Mouse (Mus musculus): Measurements from ENCODE around the gene Gm21293. TPM values are rescaled to one million over a fixed set of nuclear protein-coding genes. Genes with fewer than 3 reads are reported as not detected.
"Not testable (repeated sequence)": the region's sequence is repeated elsewhere in the genome, so short reads cannot be mapped to it uniquely, and the experiment has no call there.

Gene Gm21293
- not detected for total RNA-seq (2021)

GRCm38 (mm10) chr10:104142687-104143086, at the start of gene Gm21293:
Gm21293 (plus strand) TSS chr10:104142987.
- DNase-seq (ENCODE audit: low spot score in 2 of 2); intact Hi-C loops (cut with DNase I): not testable (repeated sequence)

GRCm38 (mm10) chr10:104110044-104110443, 32.7 kb upstream of the Gm21293 start:
- DNase-seq (ENCODE audit: low spot score in 2 of 2): no peak
- intact Hi-C loops (cut with DNase I): no loop called here

- intact Hi-C loops (cut with DNase I): no loop called here
- no peak for DNase-seq (ENCODE audit: low spot score in 2 of 2)
These were observed 24.5 kb upstream of the Gm21293 start for GRCm38 (mm10) chr10:104118312-104118711.

DNA sequence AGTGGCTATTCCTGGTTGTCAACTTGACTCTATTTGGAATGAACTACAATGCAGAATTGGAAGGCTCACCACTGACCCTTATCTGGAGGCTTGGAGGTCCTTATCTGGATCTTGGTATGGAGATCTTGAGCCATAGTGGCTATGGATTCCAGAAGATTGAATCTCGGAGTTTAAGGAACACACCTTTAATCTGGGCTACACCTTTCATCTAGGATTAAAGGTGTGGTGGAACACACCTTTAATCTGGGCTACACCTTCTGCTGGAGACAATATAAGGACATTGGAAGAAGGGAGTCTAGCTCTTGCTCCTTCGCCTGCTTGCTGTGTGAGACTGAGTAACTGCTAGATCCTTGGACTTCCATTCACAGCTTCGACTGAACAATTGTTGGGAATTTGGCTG, 8.4 kb downstream of the Gm21293 start, which contains the start of gene Gm6763:
Gm6763 (plus strand) TSS at position 301 of the 400 bp plus-strand sequence.
- DNase-seq (ENCODE audit: low spot score in 2 of 2); intact Hi-C loops (cut with DNase I): not testable (repeated sequence)

DNA sequence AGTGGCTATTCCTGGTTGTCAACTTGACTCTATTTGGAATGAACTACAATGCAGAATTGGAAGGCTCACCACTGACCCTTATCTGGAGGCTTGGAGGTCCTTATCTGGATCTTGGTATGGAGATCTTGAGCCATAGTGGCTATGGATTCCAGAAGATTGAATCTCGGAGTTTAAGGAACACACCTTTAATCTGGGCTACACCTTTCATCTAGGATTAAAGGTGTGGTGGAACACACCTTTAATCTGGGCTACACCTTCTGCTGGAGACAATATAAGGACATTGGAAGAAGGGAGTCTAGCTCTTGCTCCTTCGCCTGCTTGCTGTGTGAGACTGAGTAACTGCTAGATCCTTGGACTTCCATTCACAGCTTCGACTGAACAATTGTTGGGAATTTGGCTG, 16.9 kb downstream of the Gm21293 start, which contains the start of gene Gm8764:
Gm8764 (plus strand) TSS at position 301 of the 400 bp plus-strand sequence.
- DNase-seq (ENCODE audit: low spot score in 2 of 2); intact Hi-C loops (cut with DNase I): not testable (repeated sequence)

DNA sequence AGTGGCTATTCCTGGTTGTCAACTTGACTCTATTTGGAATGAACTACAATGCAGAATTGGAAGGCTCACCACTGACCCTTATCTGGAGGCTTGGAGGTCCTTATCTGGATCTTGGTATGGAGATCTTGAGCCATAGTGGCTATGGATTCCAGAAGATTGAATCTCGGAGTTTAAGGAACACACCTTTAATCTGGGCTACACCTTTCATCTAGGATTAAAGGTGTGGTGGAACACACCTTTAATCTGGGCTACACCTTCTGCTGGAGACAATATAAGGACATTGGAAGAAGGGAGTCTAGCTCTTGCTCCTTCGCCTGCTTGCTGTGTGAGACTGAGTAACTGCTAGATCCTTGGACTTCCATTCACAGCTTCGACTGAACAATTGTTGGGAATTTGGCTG, 25.4 kb downstream of the Gm21293 start, which contains the start of gene Gm21304:
Gm21304 (plus strand) TSS at position 301 of the 400 bp plus-strand sequence.
- DNase-seq (ENCODE audit: low spot score in 2 of 2); intact Hi-C loops (cut with DNase I): not testable (repeated sequence)

GRCm38 (mm10) chr10:104176724-104177123, 33.9 kb downstream of the Gm21293 start, which contains the start of gene Gm21312:
Gm21312 (plus strand) TSS chr10:104177024.
- DNase-seq (ENCODE audit: low spot score in 2 of 2); intact Hi-C loops (cut with DNase I): not testable (repeated sequence)

GRCm38 (mm10) chr10:104185233-104185632, 42.4 kb downstream of the Gm21293 start, which contains the start of gene Gm20765:
Gm20765 (plus strand) TSS chr10:104185533.
- DNase-seq (ENCODE audit: low spot score in 2 of 2); intact Hi-C loops (cut with DNase I): not testable (repeated sequence)

DNA sequence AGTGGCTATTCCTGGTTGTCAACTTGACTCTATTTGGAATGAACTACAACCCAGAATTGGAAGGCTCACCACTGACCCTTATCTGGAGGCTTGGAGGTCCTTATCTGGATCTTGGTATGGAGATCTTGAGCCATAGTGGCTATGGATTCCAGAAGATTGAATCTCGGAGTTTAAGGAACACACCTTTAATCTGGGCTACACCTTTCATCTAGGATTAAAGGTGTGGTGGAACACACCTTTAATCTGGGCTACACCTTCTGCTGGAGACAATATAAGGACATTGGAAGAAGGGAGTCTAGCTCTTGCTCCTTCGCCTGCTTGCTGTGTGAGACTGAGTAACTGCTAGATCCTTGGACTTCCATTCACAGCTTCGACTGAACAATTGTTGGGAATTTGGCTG, 51.0 kb downstream of the Gm21293 start, which contains the start of gene Gm4340:
Gm4340 (plus strand) TSS at position 301 of the 400 bp plus-strand sequence.
- intact Hi-C loops (cut with DNase I); DNase-seq (ENCODE audit: low spot score in 2 of 2): not testable (repeated sequence)

Other genes starting within 250 kb of the Gm21293 start
- gene Gm6763, start 8.5 kb downstream of the Gm21293 start, total RNA-seq (2021): not detected
- not detected for gene Gm8764, start 17.0 kb downstream of the Gm21293 start, total RNA-seq (2021)
- gene Gm21304, start 25.5 kb downstream of the Gm21293 start, total RNA-seq (2021): not detected
- not detected for gene Gm21312, start 34.0 kb downstream of the Gm21293 start, total RNA-seq (2021)
- not detected for gene Gm20765, start 42.5 kb downstream of the Gm21293 start, total RNA-seq (2021)
- gene Gm4340, start 51.1 kb downstream of the Gm21293 start, total RNA-seq (2021): not detected

Measured in left cerebral cortex, postnatal 25 days (tissue).